Mouse (Mus musculus): ENCODE data around the gene Robo2. TPM values are rescaled to one million over a fixed set of nuclear protein-coding genes. Genes with fewer than 3 reads are reported as not detected.

Gene Robo2
- polyA plus RNA-seq, 1 experiment from 2014 or later = 12.1 TPM

GRCm38 (mm10) chr16:73881911-73882310, 529.7 kb downstream of the Robo2 start:
- Histone ChIP-seq H3K4me3 (no peak overlapping the region), H3K4me1 (no peaks in the 10 kb centered on the region), H3K9ac (no peak overlapping the region), H3K36me3 (no peaks in the 10 kb centered on the region), H3K9me3 (replicated peaks) (no peaks in the 10 kb centered on the region), H3K27ac (no peak overlapping the region), H3K27me3 (replicated peaks) (no peaks in the 10 kb centered on the region), H3K4me2 (no peak overlapping the region)
- 88% methylated on average over 1 of the region's 1 CpGs for WGBS (ENCODE audit: insufficient replicate concordance)
- no peak for ATAC-seq

- no peak overlapping the region for H3K4me2 ChIP-seq
- H3K4me3 ChIP-seq = no peak overlapping the region
- no peaks in the 10 kb centered on the region for H3K27me3 ChIP-seq (replicated peaks)
- H3K4me1 ChIP-seq = no peaks in the 10 kb centered on the region; the same call in 1 of the 2 replicates
- ATAC-seq = no peak
- H3K9me3 ChIP-seq (replicated peaks) = no peaks in the 10 kb centered on the region
- 58% methylated on average over 3 of the region's 3 CpGs for WGBS (ENCODE audit: insufficient replicate concordance)
- H3K9ac ChIP-seq = no peak overlapping the region
- H3K36me3 ChIP-seq = no peaks in the 10 kb centered on the region
- H3K27ac ChIP-seq = no peak overlapping the region
These were observed 533.7 kb downstream of the Robo2 start for GRCm38 (mm10) chr16:73877973-73878372.

- no peaks in the 10 kb centered on the region for H3K9me3 ChIP-seq (replicated peaks)
- H3K4me3 ChIP-seq = no peak overlapping the region
- no peak overlapping the region for H3K9ac ChIP-seq
- no peaks in the 10 kb centered on the region; the same call in 1 of the 2 replicates for H3K4me1 ChIP-seq
- H3K36me3 ChIP-seq = no peaks in the 10 kb centered on the region
- no peak overlapping the region for H3K4me2 ChIP-seq
- ATAC-seq = no peak
- no peak overlapping the region for H3K27ac ChIP-seq
- WGBS (ENCODE audit: insufficient replicate concordance) = 36% methylated on average over 2 of the region's 2 CpGs
- H3K27me3 ChIP-seq (replicated peaks) = no peaks in the 10 kb centered on the region
These were observed 536.6 kb downstream of the Robo2 start for GRCm38 (mm10) chr16:73874991-73875390.

- Histone ChIP-seq H3K9ac (no peak overlapping the region), H3K4me2 (no peak overlapping the region), H3K36me3 (no peaks in the 10 kb centered on the region), H3K9me3 (replicated peaks) (no peaks in the 10 kb centered on the region), H3K27ac (no peak overlapping the region), H3K4me3 (no peak overlapping the region), H3K4me1 (no peaks in the 10 kb centered on the region; the same call in 1 of the 2 replicates), H3K27me3 (replicated peaks) (no peaks in the 10 kb centered on the region)
- 56% methylated on average over 5 of the region's 5 CpGs for WGBS (ENCODE audit: insufficient replicate concordance)
- peak; percentile 76 for ATAC-seq
These were observed 537.6 kb downstream of the Robo2 start for GRCm38 (mm10) chr16:73873828-73874558.

- WGBS (ENCODE audit: insufficient replicate concordance) = 66% methylated on average over 5 of the region's 5 CpGs
- no peaks in the 10 kb centered on the region for H3K36me3 ChIP-seq
- ATAC-seq = no peak
- H3K4me2 ChIP-seq = no peak overlapping the region
- no peak overlapping the region for H3K4me3 ChIP-seq
- no peak overlapping the region for H3K27ac ChIP-seq
- no peaks in the 10 kb centered on the region; the same call in 1 of the 2 replicates for H3K4me1 ChIP-seq
- H3K9ac ChIP-seq = no peak overlapping the region
- no peaks in the 10 kb centered on the region for H3K9me3 ChIP-seq (replicated peaks)
- H3K27me3 ChIP-seq (replicated peaks) = no peaks in the 10 kb centered on the region
These were observed 541.3 kb downstream of the Robo2 start for GRCm38 (mm10) chr16:73870296-73870695.

- 71% methylated on average over 7 of the region's 7 CpGs for WGBS (ENCODE audit: insufficient replicate concordance)
- no peak overlapping the region for H3K4me2 ChIP-seq
- no peak overlapping the region for H3K9ac ChIP-seq
- H3K4me3 ChIP-seq = no peak overlapping the region
- no peak for ATAC-seq
- no peak overlapping the region for H3K27ac ChIP-seq
- no peaks in the 10 kb centered on the region for H3K36me3 ChIP-seq
- H3K9me3 ChIP-seq (replicated peaks) = no peaks in the 10 kb centered on the region
- H3K27me3 ChIP-seq (replicated peaks) = no peaks in the 10 kb centered on the region
- H3K4me1 ChIP-seq = no peaks in the 10 kb centered on the region; the same call in 1 of the 2 replicates
These were observed 542.0 kb downstream of the Robo2 start for GRCm38 (mm10) chr16:73869527-73870212.

- Histone ChIP-seq H3K9me3 (replicated peaks) (no peaks in the 10 kb centered on the region), H3K9ac (no peak overlapping the region), H3K4me2 (no peak overlapping the region), H3K4me1 (no peaks in the 10 kb centered on the region), H3K4me3 (no peak overlapping the region), H3K27me3 (replicated peaks) (no peaks in the 10 kb centered on the region), H3K27ac (no peak overlapping the region), H3K36me3 (no peaks in the 10 kb centered on the region)
- ATAC-seq = no peak
- 42% methylated on average over 9 of the region's 9 CpGs for WGBS (ENCODE audit: insufficient replicate concordance)
These were observed 547.0 kb downstream of the Robo2 start for GRCm38 (mm10) chr16:73864625-73865024.

- no peak for ATAC-seq
These were observed 547.9 kb downstream of the Robo2 start for GRCm38 (mm10) chr16:73863748-73864147.

GRCm38 (mm10) chr16:73858717-73859116, 552.9 kb downstream of the Robo2 start:
- Histone ChIP-seq H3K9me3 (replicated peaks) (no peaks in the 10 kb centered on the region), H3K4me2 (no peak overlapping the region), H3K36me3 (no peaks in the 10 kb centered on the region), H3K27ac (no peak overlapping the region), H3K27me3 (replicated peaks) (no peaks in the 10 kb centered on the region), H3K9ac (no peak overlapping the region), H3K4me1 (no peaks in the 10 kb centered on the region), H3K4me3 (no peak overlapping the region)
- ATAC-seq = no peak
- WGBS (ENCODE audit: insufficient replicate concordance) = 65% methylated on average over 2 of the region's 2 CpGs

More at GRCm38 (mm10) chr16:73863748-73864147, 547.9 kb downstream of the Robo2 start:
- 10% methylated on average over 3 of the region's 3 CpGs for WGBS (ENCODE audit: insufficient replicate concordance)
- Histone ChIP-seq H3K9ac (no peak overlapping the region), H3K4me1 (no peaks in the 10 kb centered on the region), H3K9me3 (replicated peaks) (no peaks in the 10 kb centered on the region), H3K27me3 (replicated peaks) (no peaks in the 10 kb centered on the region), H3K4me3 (no peak overlapping the region), H3K4me2 (no peak overlapping the region), H3K36me3 (no peaks in the 10 kb centered on the region), H3K27ac (no peak overlapping the region)

GRCm38 (mm10) chr16:73855821-73856220, 555.8 kb downstream of the Robo2 start:
- no peak overlapping the region for H3K4me3 ChIP-seq
- H3K4me2 ChIP-seq = no peak overlapping the region
- H3K27me3 ChIP-seq (replicated peaks) = no peaks in the 10 kb centered on the region
- H3K4me1 ChIP-seq = no peaks in the 10 kb centered on the region
- H3K36me3 ChIP-seq = no peaks in the 10 kb centered on the region
- no peak for ATAC-seq
- no peak overlapping the region for H3K9ac ChIP-seq
- WGBS (ENCODE audit: insufficient replicate concordance) = 75% methylated on average over 3 of the region's 3 CpGs
- no peaks in the 10 kb centered on the region for H3K9me3 ChIP-seq (replicated peaks)
- no peak overlapping the region for H3K27ac ChIP-seq
